Mouse (Mus musculus) embryonic facial prominence, embryonic 11.5 days (tissue): ENCODE data around the gene Tbc1d8b. TPM values are rescaled to one million over a fixed set of nuclear protein-coding genes. Genes with fewer than 3 reads are reported as not detected.

Source experiments
- polyA plus RNA-seq: library from polyadenylated mRNA; unstranded; fragments of >200 nt; fragmentation: Nextera tagmentation; extraction: Ambion mirVana; gene quantifications from 2 replicates; pipeline ENCODE4 v1.2.1, GENCODE M21; 2014

The Tbc1d8b gene
- polyA plus RNA-seq, 1 experiment from 2014 or later, result 0.88 TPM

Other genes with a start within 250 kb of the Tbc1d8b start
- gene D330045A20Rik, start 204.6 kb upstream of the Tbc1d8b start, polyA plus RNA-seq, result 2.5 and 2.8 TPM in 2 replicates
- 5.6 and 6.4 TPM in 2 replicates for gene Rnf128, start 121.7 kb upstream of the Tbc1d8b start, polyA plus RNA-seq
- not detected in 2 replicates for gene Gm15013, start 29.5 kb downstream of the Tbc1d8b start, polyA plus RNA-seq
- not detected in 2 replicates for gene Ripply1, start 97.4 kb downstream of the Tbc1d8b start, polyA plus RNA-seq
- 0.07 TPM in 1 of 2 replicates, not detected in the other for gene Cldn2, start 115.8 kb downstream of the Tbc1d8b start, polyA plus RNA-seq
- gene Morc4, start 186.7 kb downstream of the Tbc1d8b start, polyA plus RNA-seq, result 10.9 and 13.4 TPM in 2 replicates